Mouse (Mus musculus): ENCODE measurements around the gene Lrrc36.

The Lrrc36 gene

DNA sequence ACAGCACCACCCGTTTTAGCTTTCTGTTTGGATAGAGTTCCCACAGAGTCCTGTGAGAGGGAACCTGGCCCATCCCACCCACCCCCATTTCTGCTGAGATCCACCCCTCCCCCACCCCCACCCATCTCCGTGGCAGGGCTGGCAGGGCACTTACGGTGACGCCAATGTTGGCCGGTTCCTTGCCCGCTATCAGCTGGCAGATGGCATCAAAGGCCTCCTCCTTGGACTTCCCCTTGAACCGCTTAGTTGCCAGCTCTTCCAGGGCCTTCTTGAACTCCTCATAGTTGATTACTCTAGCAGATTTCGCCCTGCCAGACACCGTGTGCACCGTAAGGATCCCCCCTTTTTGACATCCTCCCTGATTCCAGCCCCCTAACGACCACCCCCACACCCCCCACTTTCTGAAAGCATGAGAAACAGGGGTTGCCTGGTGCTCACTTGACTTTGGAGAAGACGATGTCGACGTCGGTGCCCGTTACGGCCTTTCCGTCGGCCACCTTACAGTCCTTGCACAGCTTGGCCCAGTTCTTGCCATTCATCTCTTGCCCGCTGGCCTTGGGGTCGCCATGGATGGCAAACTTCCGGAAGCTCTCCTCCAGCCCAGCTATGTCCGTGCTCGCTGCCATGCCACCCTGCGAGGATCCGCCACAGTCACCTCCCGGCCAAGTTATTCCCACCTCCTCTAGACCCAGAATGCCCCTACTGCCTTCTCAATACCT is 54.8 kb downstream of the Lrrc36 start:
- no peak for DNase-seq

DNA sequence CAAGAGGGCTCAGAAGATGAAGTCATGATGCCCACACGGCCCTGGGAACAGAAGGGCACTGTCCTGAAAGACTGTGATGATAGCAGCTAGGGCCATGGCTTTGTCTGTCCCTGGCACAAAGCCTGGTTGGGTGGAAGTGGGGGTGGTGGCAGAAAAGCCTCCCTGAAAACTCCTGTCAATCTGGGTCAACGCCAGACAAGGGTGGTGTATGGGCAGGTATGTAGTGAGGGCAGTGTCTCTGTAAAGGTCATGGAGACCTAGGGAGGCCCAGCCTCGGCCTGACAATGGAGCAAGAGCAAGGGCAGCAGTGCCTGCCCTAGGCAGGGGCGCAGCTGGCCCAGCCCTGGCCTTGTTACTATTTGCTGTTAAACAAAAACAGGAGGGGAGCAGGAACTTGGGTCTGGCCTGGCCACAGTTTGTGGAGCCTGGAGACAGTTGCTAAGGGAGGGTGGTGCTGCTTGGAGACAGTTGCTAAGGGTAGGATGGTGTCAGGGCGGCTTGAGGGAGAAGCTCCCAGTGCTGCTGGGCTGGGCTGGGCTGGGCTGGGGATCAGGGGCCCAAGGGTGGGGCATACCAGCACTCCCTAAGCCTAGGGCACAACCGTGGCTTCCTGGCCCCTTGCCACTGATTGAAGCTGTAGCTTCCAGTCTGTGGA is 55.8 kb downstream of the Lrrc36 start:
- DNase-seq, result no peak

DNA sequence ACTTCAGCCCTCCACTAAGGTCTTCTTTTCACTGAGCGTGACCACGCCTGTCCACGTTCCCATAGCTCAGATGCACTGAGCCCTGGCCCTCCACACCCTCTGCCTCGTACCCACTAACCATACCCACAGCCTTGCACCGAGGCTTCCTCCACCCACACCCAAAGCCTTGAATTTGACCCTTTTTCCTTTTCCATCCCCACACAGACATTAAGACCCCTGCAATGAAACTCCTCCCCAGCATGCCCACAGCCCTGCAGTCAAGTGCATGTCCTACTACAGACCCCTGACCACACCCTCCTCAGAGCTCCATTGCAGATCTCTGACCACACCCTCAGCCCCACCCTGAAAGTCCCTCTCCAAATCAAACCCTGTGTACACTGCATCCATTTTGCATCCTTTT is 56.4 kb downstream of the Lrrc36 start:
- DNase-seq, result no peak

DNA sequence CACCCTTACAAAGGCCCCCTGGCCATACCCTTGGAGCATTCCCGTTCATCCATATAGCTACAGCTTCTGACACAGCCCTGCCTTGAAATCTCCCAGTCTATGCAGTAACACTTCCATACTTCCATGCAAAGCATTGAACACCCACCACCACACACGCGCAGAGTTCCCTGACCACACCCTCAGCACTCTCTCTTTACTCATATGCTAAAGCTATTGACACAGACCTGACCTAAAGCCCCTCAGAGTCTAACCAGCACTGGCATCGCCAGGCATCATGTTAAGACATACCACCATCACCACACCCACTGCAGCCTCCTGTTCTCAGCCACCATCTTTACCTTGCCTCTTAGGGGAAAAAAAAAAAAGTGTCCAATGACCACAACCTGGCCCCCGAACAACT is 56.9 kb downstream of the Lrrc36 start:
- no peak for DNase-seq

DNA sequence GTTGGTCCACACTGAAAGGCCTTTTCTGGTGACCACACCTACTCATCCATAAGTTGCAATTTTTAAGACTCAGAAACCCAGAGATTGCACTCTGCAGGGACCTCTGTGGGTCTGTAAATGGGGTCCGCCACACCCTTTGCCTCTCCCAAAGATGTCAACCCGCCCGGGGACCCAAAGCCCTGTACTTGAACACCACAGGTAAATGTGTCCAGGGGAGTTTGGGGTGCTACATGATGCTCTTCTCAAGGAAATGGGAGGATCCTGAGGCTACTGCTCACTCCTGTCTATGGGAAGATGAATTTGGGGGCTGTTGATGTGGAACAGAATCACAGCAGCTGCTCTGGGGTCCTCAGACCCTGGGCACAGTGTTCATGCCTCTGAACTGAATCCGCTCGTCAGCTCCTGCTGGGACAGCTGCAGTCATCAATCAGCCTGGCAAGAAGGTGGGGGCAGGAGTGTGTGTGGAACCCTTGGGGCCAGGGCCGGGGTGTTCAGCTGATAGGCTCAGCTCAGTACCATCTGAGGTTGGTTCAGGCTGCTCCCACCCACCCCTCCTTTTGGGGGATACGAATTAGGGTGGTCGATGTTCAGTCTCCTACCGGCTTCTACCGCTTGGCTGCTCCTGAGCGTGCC is 57.4 kb downstream of the Lrrc36 start:
- DNase-seq, result no peak

DNA sequence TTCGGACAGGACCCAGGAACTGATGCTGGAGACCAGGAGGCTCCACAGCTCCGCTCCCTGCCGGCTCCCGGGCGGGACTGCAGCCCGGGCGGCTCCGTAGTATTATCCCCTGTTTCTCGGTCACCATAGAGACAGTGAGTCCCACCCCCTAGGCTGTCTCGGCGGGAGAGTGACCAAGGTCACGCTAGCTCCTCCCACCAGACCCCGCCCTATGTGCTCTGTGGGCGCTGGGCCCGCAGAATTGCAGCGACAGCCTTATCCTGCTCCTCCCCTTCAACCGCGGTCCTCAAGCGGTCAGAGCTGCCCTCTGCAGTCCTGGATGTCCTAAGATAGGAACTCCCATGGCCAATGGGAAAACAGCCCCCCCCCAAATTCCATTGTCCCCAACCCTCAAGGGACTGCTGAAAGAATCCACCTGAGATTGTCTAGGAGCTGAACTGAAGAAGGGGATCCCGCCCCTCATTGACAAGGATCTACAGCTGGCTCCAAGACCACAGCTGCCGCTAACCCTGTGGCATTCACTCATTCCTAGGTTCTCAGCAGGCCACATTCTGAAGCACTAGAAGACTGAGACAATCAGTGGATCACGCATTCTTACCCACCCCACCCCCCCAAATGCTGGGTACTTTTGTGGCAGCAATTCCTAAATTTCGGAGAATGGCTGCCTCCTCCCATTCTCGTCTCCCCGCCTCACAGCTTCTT is 58.1 kb downstream of the Lrrc36 start, which contains the start of gene Tppp3:
Gene Tppp3 (minus strand): TSS at position 213 of the 702 bp plus-strand sequence.
- peak; percentile 22 to 23 for DNase-seq

DNA sequence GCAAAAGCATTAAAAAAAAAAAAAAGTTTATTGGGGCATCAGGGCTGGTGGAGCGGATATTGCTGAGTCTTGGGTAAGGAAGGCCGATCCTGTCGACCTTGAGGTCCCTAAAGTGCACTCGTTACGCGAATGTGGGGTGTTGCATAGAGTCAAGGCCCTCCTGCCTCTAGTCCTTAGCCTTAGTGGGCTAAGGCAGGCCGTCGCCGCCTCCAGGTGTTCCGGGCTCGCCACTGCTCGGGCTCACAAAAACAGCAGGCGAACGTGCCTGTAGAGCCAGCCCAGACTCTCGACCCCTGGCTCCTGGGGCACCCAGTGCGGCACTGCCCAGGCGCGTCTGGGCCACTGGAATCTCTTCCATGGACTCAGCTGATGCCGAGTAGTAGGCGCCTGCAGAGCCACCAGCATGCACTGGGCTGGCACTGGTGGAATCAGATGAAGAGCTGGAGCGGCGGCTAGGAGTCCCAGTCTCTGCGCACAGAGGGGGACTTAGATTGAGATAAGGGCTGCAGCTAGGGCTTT is 59.1 kb downstream of the Lrrc36 start:
- DNase-seq, result no peak

DNA sequence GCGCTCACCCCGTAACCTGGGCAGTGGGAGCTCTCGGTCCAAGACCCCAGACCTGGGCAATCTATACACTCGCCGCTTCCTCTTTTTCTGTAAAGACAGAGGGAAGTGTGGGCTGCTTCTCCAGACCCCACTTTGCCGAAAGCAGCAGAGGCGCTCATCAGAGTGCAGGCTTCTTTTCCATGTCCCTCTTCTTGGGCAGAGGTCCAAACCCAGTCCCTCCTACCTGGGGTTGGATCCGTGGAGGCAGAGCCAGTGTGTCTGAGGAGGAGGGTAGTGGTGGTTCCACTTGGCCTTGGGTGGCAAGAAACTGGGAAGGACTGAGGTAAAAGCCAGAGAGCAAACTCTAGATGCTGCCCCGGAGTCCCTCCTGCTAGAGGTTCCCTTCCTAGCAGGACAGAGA is 59.6 kb downstream of the Lrrc36 start:
- DNase-seq, result no peak

DNA sequence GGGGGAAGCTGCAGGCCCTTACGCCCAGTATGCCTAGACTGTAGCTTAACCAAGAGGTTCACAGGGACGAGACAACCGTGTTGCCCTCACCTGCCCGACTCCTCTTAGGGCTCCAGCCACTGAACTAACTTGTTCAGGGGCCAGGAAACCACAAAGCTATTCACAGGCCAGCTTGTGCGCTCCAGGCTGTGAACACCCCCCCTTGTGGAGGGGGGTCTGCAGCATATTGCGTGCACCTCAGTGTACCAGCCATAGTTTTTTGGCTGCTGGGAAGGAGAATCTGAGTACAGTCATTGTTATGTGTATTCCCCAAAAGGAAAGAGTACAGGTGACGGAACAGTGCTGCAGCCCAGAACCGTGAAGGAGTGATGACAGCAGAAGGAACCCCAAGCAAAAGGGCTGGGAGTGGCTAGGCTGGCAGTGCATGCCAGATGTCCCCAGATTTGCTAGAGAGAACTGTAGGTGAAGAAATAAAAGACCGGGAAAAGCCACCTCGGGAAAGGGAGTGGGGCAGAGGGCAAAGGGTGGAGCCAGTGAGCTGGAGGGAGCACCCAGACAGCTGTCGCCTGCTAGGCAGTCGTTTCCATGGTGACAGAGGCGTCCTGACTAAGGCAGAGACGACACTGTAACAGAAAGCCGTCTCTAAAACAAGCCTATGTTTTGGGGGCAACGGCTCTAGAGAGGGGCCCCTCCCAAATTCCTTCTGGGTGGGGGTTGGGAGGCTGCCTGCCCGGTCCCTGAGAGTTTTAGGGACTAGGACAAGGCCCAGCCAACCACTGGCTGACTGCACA is 60.6 kb downstream of the Lrrc36 start:
- DNase-seq, result no peak

DNA sequence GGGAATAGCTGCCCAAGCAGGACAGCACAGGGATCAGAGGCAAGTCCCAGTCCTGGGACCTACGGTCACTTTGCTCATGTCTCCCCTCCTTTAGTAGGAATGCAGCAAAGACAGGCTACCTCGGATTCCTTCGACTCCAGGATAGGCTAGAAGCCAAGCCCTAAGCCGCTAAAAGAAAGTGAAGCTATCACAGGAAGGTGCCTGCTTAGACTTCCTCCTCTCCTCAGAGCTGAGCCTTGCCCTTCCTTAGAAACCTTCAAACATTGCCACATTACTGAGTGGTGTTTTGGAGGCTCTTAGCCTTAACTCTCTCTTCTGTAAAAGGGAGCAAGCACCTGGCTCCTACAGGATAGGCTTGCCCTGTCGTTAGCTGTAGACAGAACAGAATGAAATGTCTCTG is 61.3 kb downstream of the Lrrc36 start:
- DNase-seq, result no peak

DNA sequence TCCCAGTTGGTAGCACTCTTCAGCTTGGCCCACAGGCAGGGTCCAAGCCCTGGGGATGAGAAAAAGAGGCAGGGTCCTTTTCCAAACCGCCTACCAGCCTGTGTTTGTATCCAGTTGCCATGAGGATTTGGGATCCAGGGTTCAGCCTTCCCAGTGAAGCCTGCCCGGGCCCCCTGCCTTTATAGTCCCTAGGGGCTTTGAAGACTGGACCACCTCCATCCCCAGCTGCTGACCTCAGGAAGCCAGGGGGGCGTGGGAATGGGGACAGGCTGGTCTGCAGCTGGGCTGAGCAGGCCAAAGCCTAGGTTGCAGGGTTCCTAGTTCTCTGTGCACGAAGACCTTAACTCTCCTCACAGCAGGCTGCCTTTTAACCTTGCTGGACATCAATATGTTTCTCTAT is 61.9 kb downstream of the Lrrc36 start:
- no peak for DNase-seq

DNA sequence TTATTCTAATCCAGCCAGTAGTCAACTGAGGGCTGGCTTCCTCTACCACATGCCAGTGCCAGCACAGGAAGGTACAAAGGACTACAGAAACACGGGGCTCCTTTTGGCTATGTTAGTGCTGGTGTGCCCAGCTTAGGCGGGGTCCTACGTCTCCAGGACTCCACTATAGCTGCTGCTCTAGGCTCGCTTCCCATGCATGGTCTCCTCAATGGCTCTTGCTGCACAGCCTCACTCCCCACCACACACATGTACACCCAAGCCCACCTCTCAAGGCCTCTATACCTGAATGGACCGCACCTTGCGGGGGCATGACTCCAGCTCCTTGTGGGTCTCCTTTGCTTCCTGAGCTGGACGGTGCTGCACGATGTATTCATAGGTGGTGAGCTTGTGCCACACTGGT is 62.4 kb downstream of the Lrrc36 start:
- no peak for DNase-seq

DNA sequence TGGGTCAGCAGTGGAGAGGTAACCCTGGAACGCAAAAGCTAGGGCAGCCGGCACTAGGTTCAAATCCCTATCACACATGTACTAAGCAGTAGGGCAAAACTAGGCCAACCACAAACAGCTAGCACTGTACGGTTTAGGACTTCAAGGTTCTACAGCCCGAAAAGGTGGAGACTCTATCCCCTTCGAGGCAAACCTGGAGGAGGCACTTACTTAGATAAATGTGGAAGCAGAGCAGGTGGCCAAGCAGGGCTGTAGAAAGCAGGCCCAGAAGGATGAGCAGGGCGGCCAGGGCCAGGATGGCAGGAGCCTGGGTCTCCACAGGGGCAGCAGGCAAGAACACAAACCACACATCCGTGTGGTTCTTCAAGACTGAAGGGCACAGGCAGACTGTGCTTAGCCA is 62.8 kb downstream of the Lrrc36 start:
- DNase-seq, result no peak

DNA sequence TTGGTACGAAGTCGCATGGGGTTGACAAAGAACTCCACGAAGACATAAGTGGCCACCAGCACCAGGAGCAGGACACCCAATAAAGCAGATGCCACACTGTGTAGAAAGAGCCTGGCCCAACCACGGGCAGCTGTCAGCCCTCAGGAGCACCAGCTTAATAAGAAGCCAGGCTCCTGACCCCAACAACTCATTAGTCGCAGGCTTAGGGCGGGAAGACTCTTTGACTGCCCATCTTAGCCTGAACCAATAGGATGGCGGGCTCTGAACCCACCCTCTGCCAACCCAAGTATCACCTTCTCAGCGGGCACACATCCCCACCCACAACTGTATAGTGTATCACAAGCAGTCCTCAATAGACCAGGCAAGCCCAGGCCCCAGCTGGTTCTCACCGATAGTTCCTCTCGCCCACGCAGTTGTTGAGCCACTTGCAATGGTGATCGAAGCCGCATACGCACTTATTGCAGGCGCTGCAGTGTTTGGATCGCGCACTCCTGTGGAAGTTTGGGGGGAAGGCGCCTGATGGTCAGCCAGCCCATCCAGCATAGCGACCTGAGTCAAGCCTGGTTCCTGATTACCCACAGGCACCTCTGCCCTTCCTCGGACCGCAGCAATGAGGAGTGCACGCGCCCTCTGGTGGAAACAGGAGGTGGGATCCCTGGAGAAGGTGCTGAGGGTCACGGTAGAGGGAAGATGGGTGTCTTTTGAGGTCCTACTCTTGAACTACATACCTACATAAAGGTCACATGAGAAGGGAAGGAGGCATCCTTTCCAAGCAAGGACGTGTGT is 63.5 kb downstream of the Lrrc36 start:
- DNase-seq, result peak; percentile 34 to 42

DNA sequence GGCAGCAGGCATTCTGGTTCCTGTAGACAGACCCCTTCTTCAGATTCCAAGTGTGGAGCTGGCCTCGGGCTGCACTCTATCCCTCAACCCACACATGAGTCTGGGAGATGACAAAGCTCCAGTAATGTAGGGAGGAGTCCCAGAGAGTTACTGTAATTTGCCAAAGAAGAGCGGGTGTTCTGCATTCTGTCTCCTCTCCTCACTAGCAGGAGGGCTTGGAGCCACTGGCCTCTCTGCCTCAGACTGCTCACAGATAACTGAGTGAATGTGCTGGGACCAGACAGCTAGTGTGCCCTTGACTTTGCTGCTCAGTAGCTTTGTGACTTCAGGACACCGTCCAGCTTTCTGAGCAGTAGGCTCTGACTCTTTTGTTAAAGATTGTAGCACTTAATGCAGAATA is 64.4 kb downstream of the Lrrc36 start:
- DNase-seq, result no peak

DNA sequence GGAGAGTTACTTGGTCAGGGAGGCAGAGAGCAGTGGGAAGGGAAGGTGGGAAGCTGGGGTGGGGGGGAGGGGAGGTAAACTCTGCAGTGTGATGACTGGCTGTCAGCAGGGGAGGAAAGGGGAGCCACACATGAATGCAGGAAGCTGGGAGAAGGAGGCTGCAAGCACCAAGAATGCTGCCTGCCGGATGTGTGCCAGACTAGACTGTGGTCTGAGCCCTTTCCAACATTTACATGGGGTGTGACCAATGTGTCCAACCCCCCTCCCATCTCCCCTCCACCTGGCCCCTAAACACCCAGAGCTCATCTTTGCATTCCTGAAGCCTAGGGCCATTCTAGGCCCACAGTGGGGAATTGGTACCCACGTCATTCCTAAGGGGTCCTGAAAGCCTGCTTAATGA is 67.6 kb downstream of the Lrrc36 start:
- DNase-seq, result no peak

DNA sequence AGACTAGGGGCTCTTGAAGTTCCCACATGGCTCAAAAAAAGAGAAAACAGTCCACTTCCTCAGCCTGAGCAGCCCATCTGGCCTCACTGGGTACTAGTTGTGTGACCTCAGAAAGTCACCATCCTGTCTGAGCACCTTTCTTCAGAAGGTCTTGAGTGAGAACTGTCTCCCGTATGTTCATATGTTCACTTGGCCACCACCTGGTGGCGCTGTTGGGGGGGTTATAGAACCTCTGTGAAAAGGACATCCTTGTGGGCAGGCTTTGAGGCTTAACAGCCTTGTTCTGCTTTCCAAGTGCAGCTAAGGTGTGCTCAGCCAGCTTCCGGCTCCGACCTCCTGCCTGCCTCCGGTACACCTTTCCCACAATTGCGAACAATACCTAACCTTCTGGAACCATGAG is 68.1 kb downstream of the Lrrc36 start:
- DNase-seq, result peak; percentile 61 to 63

DNA sequence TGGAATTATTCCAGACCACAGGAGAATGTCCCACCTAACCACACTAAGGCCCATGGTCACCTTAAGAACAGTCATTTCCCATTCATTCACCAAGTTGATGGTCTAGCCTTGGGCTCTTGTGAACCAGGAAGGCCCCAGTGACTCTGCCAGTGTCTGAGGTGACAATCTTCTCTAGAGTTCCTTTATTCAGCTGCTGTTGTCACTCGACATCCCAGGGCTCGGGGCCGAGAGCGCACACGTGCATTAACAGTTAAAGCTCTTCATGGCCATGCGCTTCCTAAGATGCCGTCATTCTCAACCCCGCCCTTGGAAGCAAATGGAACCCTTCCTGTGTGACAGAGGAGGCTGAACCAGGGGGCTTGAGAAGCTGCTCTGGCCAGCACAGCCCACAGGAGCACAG is 68.8 kb downstream of the Lrrc36 start:
- DNase-seq, result no peak

DNA sequence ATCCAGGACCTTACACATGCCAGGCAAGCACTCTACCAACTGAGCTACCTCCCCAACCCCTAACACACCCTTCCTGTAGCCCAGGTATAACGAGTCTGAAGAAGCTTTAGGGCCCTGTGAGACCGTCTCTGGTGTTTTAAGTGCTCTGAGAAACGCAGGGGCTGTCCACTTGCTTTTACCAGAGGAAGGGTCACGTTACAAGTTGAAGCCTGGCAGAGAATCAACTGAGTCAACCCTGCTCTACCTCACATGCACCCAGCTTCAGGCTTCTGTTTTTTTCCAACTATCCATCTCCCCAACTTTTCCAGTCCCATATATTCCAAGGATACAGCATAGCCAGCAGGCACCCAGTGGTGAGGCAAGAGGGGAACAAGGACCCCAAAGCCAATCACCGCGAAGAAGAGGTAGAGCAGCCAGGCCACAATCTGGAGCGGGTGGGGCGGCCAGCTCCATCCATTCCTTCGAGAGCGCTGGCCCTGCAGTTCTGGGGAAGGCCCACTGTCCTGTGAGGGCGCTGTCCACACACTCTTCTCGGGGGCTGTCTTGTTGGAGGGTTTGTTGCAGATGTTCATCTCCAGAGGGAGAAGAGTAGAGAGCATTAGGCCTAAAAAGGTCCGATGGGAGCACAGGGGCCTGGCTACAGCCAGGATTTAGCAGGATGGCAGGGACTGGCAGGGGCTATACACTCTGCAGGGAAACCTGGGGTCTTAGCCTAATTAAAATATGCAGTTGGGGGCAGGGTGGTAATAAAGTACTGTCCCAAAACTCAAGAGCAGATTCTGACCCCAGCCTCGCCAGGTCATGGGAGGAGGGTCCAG is 70.0 kb downstream of the Lrrc36 start:
- DNase-seq, result no peak

DNA sequence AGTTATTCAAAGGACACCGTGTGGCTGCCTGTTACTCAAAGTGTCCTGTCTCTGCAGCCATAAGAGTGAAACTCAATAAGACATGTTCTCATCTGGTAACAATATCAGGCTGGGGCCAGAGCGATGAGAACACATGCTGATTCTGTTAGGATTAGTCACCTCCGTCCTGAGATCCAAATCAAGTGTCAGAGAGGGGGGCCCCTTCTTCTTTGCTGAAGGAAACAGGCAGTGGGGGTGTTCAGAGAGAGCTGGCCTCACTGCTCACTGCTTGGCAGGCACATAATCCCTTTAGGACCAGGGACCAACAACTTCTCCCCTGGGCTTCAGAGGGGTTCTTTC is 70.6 kb downstream of the Lrrc36 start:
- no peak for DNase-seq

DNA sequence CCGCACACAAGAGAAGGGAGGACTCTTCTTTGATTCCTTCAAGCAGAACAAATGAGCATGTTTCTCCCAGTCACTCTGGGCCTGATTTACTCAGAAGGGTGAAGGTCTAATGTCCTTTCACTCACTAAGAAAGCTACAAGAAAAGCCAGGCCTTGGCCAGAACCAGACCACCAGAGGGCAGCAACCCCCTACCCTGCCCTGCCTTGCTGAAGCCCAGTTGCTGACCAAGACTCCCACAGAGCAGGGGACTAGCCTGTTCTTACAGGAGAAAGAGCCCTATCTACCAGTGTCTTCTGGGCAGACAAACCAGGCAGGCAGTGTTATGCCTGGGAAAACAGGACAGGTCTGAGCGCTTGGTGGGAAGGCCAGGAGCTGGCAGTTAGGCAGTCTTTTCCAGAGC is 71.0 kb downstream of the Lrrc36 start:
- peak; percentile 40 for DNase-seq

Data from B cell, adult 2 months (primary cell).